Mouse (Mus musculus) small intestine, adult 2 months (tissue): ENCODE measurements at regions not wholly inside any gene's neighbourhood (a gene's known extent, or its start where the extent isn't known, plus 50 kb on each side); places are given as distances from the start of the nearest gene placed in this dataset.

Experiments
- H3K27ac ChIP-seq: fragments of 200-500 bp; 2 replicates; pipeline ENCODE4 v1.5.1; 2012; ENCODE audit warnings: low read depth, low read length, control low read depth, inconsistent platforms; ENCODE audit not compliant: insufficient read depth
- H3K27me3 ChIP-seq: fragments of 200-500 bp; 2 replicates; pipeline ENCODE4 v1.6.1; 2012; ENCODE audit warnings: mild to moderate bottlenecking, moderate library complexity, low read length, inconsistent platforms; ENCODE audit not compliant: control insufficient read depth, insufficient read depth
- H3K36me3 ChIP-seq: fragments of 200-500 bp; 2 replicates; pipeline ENCODE4 v1.6.1; 2012; ENCODE audit warnings: mild to moderate bottlenecking, low read length, control low read depth, inconsistent platforms; ENCODE audit not compliant: control insufficient read depth, insufficient read depth
- H3K4me1 ChIP-seq: fragments of 200-500 bp; 2 replicates; pipeline ENCODE4 v1.6.1; 2012; ENCODE audit warnings: low read length, inconsistent platforms, mixed read lengths; ENCODE audit not compliant: control insufficient read depth, insufficient read depth, insufficient read length
- H3K4me3 ChIP-seq: fragments of 200-500 bp; 2 replicates; pipeline ENCODE4 v1.5.1; 2012; ENCODE audit warnings: low read depth, mild to moderate bottlenecking, control low read depth, inconsistent platforms, low read length, moderate library complexity
- CTCF ChIP-seq: fragments of 200-500 bp; IDR thresholded peaks from 2 replicates; pipeline ENCODE4 v1.5.1; 2012; ENCODE audit warnings: low read depth, mild to moderate bottlenecking, control low read depth, inconsistent platforms, low read length, moderate library complexity, mixed read lengths; ENCODE audit not compliant: insufficient replicate concordance, insufficient read length; ENCODE audit errors: extremely low read depth
- POLR2A ChIP-seq: fragments of 200-500 bp; IDR thresholded peaks from 2 replicates; pipeline ENCODE4 v1.6.1; 2012; ENCODE audit warnings: low read depth, mild to moderate bottlenecking, control low read depth, inconsistent platforms, low read length, moderate library complexity
- WGBS: fragments of 180-500 bp; shearing (Covaris S2); methylation state at CpG from one replicate; pipeline ENCODE4 v1.1.7; 2018; 5-methylcytosine and 5-hydroxymethylcytosine counted together

DNA sequence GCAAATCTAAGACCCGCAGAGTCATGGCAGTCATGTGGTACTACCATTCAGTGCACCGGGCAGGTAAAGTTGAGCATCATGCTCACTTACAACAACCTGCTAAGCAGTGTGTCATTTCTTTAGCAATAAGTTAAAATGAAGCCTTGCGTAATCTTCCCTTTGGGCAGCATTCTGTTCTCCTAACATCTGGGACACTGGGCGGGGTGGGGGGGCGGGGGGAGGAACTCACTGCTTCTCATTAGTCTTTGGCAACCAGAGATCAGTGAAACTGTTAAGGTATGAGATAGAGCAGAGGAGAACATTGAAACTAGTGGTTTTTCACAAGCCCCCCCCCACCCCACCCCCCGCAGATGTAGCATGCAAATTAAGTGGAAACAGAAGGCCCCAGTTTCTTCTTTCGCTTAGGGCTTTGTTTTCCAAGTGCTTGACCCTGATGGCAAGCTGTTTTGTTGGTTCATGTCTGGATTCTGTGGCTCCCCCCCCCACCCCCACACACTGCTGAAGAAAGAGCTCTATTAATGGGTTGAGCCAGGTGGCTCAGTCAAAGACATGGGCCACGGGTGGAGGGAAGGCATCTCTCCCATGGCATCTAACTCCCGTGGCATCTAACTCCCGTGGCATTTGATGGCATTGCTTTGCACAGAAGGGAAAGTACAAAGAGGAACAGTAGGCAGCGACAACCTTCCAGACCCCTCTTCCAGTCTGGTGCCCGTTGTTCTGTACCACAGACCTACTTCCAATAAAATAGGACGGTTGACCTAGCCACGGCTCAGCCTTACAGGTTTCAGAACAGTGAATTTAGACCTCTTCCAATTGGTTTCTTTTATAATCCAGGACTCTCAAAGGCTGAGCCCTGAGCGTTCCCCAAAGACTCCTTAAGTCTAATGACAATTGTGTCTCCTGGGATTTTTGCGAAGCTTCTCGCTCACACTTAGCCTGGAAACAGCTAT lies 97.2 kb upstream of the Cpm start:
- no peaks in the 10 kb centered on the region for H3K27me3 ChIP-seq
- TF ChIP-seq CTCF (no peak), POLR2A (no peak)
- H3K36me3 ChIP-seq = no peaks in the 10 kb centered on the region
- H3K4me1 ChIP-seq = peaks cover 2% of the 10 kb centered on the region; the same call in 1 of the 2 replicates
- H3K4me3 ChIP-seq = no peak overlapping the region
- WGBS = 84% methylated on average over 17 of the region's 17 CpGs
- H3K27ac ChIP-seq = no peak overlapping the region

DNA sequence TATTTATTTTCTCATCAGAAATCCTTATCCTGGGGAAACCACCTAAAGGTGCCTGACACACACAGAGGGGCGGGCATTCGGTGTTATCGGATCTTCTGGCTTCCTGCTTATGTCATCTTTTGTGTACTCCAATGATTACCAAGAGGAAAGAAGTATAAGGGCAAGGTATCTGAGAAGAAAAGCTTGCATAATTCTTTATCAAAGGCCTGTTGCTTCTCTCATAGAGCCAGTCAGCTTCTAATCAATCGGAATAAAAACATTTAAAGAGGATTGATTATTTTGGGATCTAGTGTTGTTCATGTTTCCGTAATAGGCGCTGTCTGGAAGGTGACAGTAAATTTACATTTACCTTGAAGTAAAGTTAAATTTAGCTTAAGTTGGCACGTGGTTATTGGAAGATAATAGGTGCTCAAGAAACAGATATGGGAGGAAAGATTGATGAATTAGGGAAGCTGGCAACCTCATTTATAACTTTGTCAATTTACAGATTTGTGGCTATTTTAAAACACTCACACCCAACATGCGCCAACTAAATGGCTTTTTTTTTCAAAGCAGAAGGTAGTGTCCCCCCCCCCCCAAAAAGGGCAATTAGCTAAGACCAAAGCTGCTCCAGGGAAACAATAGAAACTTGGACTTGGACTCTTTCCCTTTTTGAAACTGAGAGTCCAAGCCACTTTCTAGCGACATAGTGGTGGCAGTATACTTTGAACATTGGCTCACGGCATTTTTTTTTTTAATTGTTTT lies 98.3 kb upstream of the Cpm start:
- Histone ChIP-seq H3K36me3 (no peaks in the 10 kb centered on the region), H3K4me3 (no peak overlapping the region), H3K4me1 (peaks cover 2% of the 10 kb centered on the region; the same call in 1 of the 2 replicates), H3K27me3 (no peaks in the 10 kb centered on the region), H3K27ac (no peak overlapping the region)
- TF ChIP-seq POLR2A (no peak), CTCF (no peak)
- 41% methylated on average over 10 of the region's 10 CpGs for WGBS

DNA sequence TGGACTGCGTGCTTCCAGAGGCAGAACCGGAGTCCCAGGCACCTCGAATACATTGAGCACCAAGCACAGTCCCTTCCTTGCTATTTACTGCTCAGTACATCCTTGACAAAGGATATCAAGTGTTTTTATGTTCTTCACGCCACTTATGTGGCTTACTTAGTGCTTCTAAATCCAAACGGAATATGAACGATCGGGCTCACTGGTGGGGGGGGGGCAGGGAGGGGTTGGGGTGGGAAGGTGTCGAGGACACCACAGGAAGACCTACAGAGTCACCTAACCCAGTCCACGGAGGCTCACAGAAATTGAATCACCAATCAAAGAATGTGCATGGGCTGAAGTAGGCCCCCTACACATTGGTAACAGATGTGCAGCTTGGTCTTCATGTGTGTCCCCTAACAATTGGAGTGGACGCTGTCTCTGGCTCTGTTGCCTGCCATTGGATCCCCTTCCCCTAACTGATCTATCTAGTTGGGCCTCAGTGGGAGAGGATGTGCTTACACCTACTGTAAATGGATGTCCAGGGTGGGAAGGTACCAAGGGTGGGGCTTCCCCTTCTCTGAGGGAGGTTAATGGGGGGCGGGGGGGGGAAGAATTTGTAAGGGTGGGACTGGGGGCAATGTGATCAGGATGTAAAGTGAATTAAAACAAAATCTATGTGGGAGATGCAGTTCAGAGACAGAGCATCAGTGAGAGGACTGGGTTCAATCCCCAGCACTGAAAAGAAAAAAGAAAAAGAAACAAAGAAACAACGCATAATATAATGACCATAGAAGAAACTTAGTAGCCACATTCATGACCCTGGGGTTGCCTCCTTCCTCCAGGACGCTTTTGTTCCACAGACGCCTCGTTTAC lies 99.1 kb upstream of the Cpm start:
- no peaks in the 10 kb centered on the region for H3K27me3 ChIP-seq
- H3K27ac ChIP-seq = no peak overlapping the region
- no peak for TF ChIP-seq POLR2A
- no peak for TF ChIP-seq CTCF
- WGBS = 66% methylated on average over 15 of the region's 15 CpGs
- no peaks in the 10 kb centered on the region for H3K36me3 ChIP-seq
- H3K4me3 ChIP-seq = no peak overlapping the region
- H3K4me1 ChIP-seq = peaks cover 2% of the 10 kb centered on the region; the same call in 1 of the 2 replicates

DNA sequence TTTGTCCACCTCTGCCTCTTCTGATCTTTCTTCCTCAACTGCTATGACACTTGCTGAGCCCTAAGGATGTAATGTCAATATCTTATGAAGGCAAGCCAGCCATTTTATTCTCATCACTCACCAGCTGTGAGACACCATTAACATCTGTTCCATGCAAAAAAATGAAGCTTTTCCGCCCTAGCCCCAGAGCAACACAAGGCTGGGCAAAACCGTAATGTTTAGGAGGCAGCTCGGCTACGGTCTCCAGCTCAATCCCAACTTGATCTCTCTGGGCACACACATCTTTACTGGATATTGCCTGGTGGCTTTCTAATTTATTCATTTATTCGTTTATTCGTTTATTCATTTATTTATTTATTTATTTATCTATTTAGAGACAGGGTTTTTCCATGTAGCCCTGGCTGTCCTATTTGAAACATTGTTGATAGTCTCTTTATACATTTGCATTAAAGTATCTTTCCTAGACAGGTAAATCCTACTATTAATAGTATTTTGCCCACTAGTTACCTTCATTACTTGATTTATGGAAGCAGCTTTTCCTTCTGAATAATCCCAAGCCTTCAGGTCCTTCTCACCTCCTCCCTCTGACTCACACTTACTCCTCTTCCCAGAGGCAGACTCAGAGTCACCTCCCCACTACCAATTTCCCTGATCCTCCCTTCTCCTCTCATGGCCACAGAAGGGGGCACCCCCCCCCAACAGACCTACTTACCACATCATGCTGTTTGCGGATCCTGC lies 99.9 kb upstream of the Cpm start:
- H3K4me1 ChIP-seq = peaks cover 2% of the 10 kb centered on the region; the same call in 1 of the 2 replicates
- TF ChIP-seq POLR2A = no peak
- no peak for TF ChIP-seq CTCF
- H3K4me3 ChIP-seq = no peak overlapping the region
- 91% methylated on average over 7 of the region's 7 CpGs for WGBS
- no peak overlapping the region for H3K27ac ChIP-seq
- no peaks in the 10 kb centered on the region for H3K36me3 ChIP-seq
- no peaks in the 10 kb centered on the region for H3K27me3 ChIP-seq

DNA sequence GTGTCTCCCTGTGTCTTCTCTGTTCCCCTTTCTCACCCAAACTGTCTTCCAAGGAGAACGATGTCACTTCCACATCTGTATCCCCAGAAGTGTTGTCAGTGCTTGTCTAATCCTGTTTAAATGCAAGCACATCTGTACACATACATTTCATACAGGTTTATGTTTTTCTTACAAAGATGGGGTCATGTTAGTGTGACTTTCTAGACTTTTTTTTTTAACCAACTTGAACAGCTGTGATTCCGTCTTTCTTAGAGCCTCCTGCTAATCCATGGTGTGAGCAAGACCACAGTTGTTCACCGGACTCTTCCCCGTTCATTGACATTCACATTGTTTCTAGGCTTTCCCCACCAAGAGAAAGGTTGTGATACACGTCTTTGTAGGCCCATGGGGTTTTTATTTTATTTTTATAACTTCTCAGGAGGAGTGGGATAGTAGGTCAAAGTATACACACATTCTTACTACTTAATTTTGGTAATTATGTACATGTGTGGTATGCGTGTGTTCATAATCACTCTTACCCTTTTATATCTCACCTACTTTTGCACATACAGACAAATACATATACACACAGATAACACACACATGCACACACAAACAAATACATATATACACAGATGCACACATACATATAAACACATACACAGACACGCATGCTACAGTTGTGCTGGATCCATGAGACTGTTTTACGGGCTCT lies 100.6 kb upstream of the Cpm start:
- no peak overlapping the region for H3K4me3 ChIP-seq
- WGBS = 90% methylated on average over 8 of the region's 8 CpGs
- no peaks in the 10 kb centered on the region for H3K27me3 ChIP-seq
- H3K36me3 ChIP-seq = no peaks in the 10 kb centered on the region
- H3K4me1 ChIP-seq = peaks cover 2% of the 10 kb centered on the region; the same call in 1 of the 2 replicates
- TF ChIP-seq POLR2A (no peak), CTCF (no peak)
- H3K27ac ChIP-seq = no peak overlapping the region

DNA sequence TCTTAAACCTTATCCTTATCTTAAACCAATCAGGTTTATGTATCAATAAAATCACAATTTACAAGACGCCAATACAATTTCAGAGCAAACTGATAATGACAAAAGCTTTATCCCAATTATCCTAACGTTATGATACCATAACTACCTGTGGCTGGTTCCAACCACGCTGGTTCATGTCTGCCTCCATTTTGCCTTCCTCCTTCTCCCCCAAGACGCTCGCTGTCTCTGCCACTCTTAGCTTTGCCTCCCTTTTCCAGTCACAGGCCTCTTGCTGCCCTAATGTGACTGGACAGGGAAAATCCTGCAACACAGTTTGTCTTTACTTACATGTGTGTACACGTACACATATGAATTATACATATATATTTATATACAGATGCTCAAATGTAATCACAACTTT lies 101.3 kb upstream of the Cpm start:
- Histone ChIP-seq H3K4me3 (no peak overlapping the region), H3K4me1 (peaks cover 2% of the 10 kb centered on the region; the same call in 1 of the 2 replicates), H3K27ac (no peak overlapping the region), H3K36me3 (no peaks in the 10 kb centered on the region), H3K27me3 (no peaks in the 10 kb centered on the region)
- 86% methylated on average over 6 of the region's 6 CpGs for WGBS
- TF ChIP-seq POLR2A (no peak), CTCF (no peak)
